Mouse (Mus musculus) MEL (cell line): ENCODE measurements at regions not wholly inside any gene's neighbourhood (a gene's known extent, or its start where the extent isn't known, plus 50 kb on each side); places are given as distances from the start of the nearest gene placed in this dataset.

ENCODE experiments used
- DNase-seq: peaks from one replicate; pipeline ENCODE4 v3.0.0; 2011; ENCODE audit warnings: low read depth, low spot score
- H3K27ac ChIP-seq: 2 replicates; pipeline ENCODE4 v1.5.1; 2012; ENCODE audit warnings: low read depth, mild to moderate bottlenecking, control low read depth, low read length, moderate library complexity; ENCODE audit not compliant: control insufficient read depth
- H3K27me3 ChIP-seq, 2 experiments: fragments of 150-350 bp in 1 of 2; sonication (generic) in 1 of 2; 2 replicates each; pipeline ENCODE4 v1.6.1; 2012; ENCODE audit warnings: low read length in 2 of 2, mild to moderate bottlenecking in 2 of 2, improper control_type of control experiment in 1 of 2, moderate library complexity in 1 of 2; ENCODE audit not compliant: insufficient read depth in 2 of 2, control insufficient read depth in 1 of 2
- H3K36me3 ChIP-seq, 2 experiments: 2 replicates each; pipeline ENCODE4 v1.6.1; 2012 to 2014; ENCODE audit warnings: low read length in 2 of 2, improper control_type of control experiment in 1 of 2, inconsistent platforms in 1 of 2, mild to moderate bottlenecking in 1 of 2; ENCODE audit not compliant: insufficient read depth in 2 of 2, control insufficient read depth in 1 of 2
- H3K4me1 ChIP-seq, 2 experiments: fragments of 150-350 bp in 1 of 2; sonication (generic) in 1 of 2; 2 replicates each; pipeline ENCODE4 v1.6.1; 2012; ENCODE audit warnings: low read length in 2 of 2, improper control_type of control experiment in 1 of 2, mild to moderate bottlenecking in 1 of 2; ENCODE audit not compliant: insufficient read depth in 2 of 2, control insufficient read depth in 1 of 2
- H3K4me3 ChIP-seq, 2 experiments: fragments of 150-350 bp in 1 of 2; sonication (generic) in 1 of 2; 2 replicates each; pipeline ENCODE4 v1.5.1; 2012; ENCODE audit warnings: low read depth in 2 of 2, low read length in 2 of 2, mild to moderate bottlenecking in 2 of 2, moderate library complexity in 2 of 2, control low read depth in 1 of 2, improper control_type of control experiment in 1 of 2; ENCODE audit not compliant: control insufficient read depth in 1 of 2, insufficient read depth in 1 of 2
- H3K79me2 ChIP-seq: 2 replicates; pipeline ENCODE4 v1.6.1; 2012; ENCODE audit warnings: mild to moderate bottlenecking, low read length, moderate library complexity; ENCODE audit not compliant: control insufficient read depth, poor library complexity, insufficient read depth
- H3K9ac ChIP-seq: 2 replicates; pipeline ENCODE4 v1.6.1; 2012; ENCODE audit warnings: low read depth, mild to moderate bottlenecking, control low read depth, low read length, moderate library complexity; ENCODE audit not compliant: control insufficient read depth, poor library complexity, severe bottlenecking
- H3K9me3 ChIP-seq: fragments of 150-350 bp; sonication (generic); replicated peaks from 2 replicates; pipeline ENCODE4 v1.6.1; 2012; ENCODE audit warnings: mild to moderate bottlenecking, low read length, improper control_type of control experiment, moderate library complexity; ENCODE audit not compliant: insufficient read depth
- CHD2 ChIP-seq: IDR thresholded peaks from 2 replicates; pipeline ENCODE4 v1.6.1; 2011; ENCODE audit warnings: low read length, improper control_type of control experiment
- CTCF ChIP-seq, 3 experiments: IDR thresholded peaks in 2 of 3; conservative IDR thresholded peaks in 1 of 3; 2 replicates each; pipeline ENCODE4 v1.5.1; 2011 to 2012; ENCODE audit warnings: low read length in 3 of 3, low read depth in 2 of 3, mild to moderate bottlenecking in 2 of 3, improper control_type of control experiment in 1 of 3, inconsistent platforms in 1 of 3, mixed read lengths in 1 of 3, moderate library complexity in 1 of 3; ENCODE audit not compliant: control insufficient read depth in 1 of 3, insufficient read depth in 1 of 3, poor library complexity in 1 of 3, severe bottlenecking in 1 of 3
- EP300 ChIP-seq, 2 experiments: IDR thresholded peaks; 2 replicates each; pipeline ENCODE4 v1.6.1; 2011; ENCODE audit warnings: improper control_type of control experiment in 2 of 2, low read length in 2 of 2, low read depth in 1 of 2, mild to moderate bottlenecking in 1 of 2
- GABPA ChIP-seq: IDR thresholded peaks from 2 replicates; pipeline ENCODE4 v1.6.1; 2012; ENCODE audit warnings: low read depth, mild to moderate bottlenecking, inconsistent platforms, low read length, improper control_type of control experiment, moderate library complexity
- GATA1 ChIP-seq: IDR thresholded peaks from 2 replicates; pipeline ENCODE4 v1.6.1; 2011; ENCODE audit warnings: low read depth, low read length, improper control_type of control experiment
- JUND ChIP-seq: IDR thresholded peaks from 2 replicates; pipeline ENCODE4 v1.6.1; 2011; ENCODE audit warnings: low read depth, mild to moderate bottlenecking, improper control_type of control experiment, low read length
- MAFK ChIP-seq: IDR thresholded peaks from 2 replicates; pipeline ENCODE4 v1.6.1; 2011; ENCODE audit warnings: low read depth, mild to moderate bottlenecking, low read length, improper control_type of control experiment, borderline replicate concordance
- MAX ChIP-seq: IDR thresholded peaks from 2 replicates; pipeline ENCODE4 v1.6.1; 2011; ENCODE audit warnings: low read length, improper control_type of control experiment
- MAZ ChIP-seq: IDR thresholded peaks from 2 replicates; pipeline ENCODE4 v1.6.1; 2012; ENCODE audit warnings: low read depth, mild to moderate bottlenecking, inconsistent platforms, low read length, improper control_type of control experiment
- MYB ChIP-seq: IDR thresholded peaks from 2 replicates; pipeline ENCODE4 v1.6.1; 2011; ENCODE audit warnings: mild to moderate bottlenecking, low read depth, low read length, improper control_type of control experiment
- MYC ChIP-seq: IDR thresholded peaks from 2 replicates; pipeline ENCODE4 v1.6.1; 2011; ENCODE audit warnings: low read depth, mild to moderate bottlenecking, low read length, improper control_type of control experiment, moderate library complexity
- NRF1 ChIP-seq: IDR thresholded peaks from 2 replicates; pipeline ENCODE4 v1.6.1; 2014; ENCODE audit warnings: low read depth, mild to moderate bottlenecking, inconsistent platforms, low read length, improper control_type of control experiment, moderate library complexity; ENCODE audit not compliant: poor library complexity, insufficient read depth, severe bottlenecking
- POLR2AphosphoS5 ChIP-seq: IDR thresholded peaks from 2 replicates; pipeline ENCODE4 v1.6.1; 2012; ENCODE audit warnings: low read depth, borderline replicate concordance, mild to moderate bottlenecking, inconsistent platforms, low read length, moderate library complexity, mixed read lengths
- RAD21 ChIP-seq: IDR thresholded peaks from 2 replicates; pipeline ENCODE4 v1.6.1; 2011; ENCODE audit warnings: mild to moderate bottlenecking, low read depth, low read length, improper control_type of control experiment
- RCOR1 ChIP-seq: IDR thresholded peaks from 2 replicates; pipeline ENCODE4 v1.6.1; 2012; ENCODE audit warnings: low read depth, mild to moderate bottlenecking, inconsistent platforms, low read length, improper control_type of control experiment
- TBP ChIP-seq: IDR thresholded peaks from 2 replicates; pipeline ENCODE4 v1.8.0; 2011; ENCODE audit warnings: low read depth, low read length, improper control_type of control experiment
- UBTF ChIP-seq: IDR thresholded peaks from 2 replicates; pipeline ENCODE4 v1.6.1; 2012; ENCODE audit warnings: low read depth, mild to moderate bottlenecking, inconsistent platforms, low read length, improper control_type of control experiment, moderate library complexity, borderline replicate concordance; ENCODE audit not compliant: insufficient read depth
- USF1 ChIP-seq: IDR thresholded peaks from 2 replicates; pipeline ENCODE4 v1.6.1; 2014; ENCODE audit warnings: low read depth, mild to moderate bottlenecking, inconsistent platforms, low read length, improper control_type of control experiment, moderate library complexity
- USF2 ChIP-seq, 2 experiments: IDR thresholded peaks; 2 replicates each; pipeline ENCODE4 v1.6.1; 2011 to 2012; ENCODE audit warnings: improper control_type of control experiment in 2 of 2, low read length in 2 of 2, borderline replicate concordance in 1 of 2, inconsistent platforms in 1 of 2, low read depth in 1 of 2, mild to moderate bottlenecking in 1 of 2; ENCODE audit not compliant: insufficient read depth in 1 of 2
- ZNF384 ChIP-seq: IDR thresholded peaks from 2 replicates; pipeline ENCODE4 v1.6.1; 2012; ENCODE audit warnings: low read depth, mild to moderate bottlenecking, inconsistent platforms, low read length, improper control_type of control experiment

DNA sequence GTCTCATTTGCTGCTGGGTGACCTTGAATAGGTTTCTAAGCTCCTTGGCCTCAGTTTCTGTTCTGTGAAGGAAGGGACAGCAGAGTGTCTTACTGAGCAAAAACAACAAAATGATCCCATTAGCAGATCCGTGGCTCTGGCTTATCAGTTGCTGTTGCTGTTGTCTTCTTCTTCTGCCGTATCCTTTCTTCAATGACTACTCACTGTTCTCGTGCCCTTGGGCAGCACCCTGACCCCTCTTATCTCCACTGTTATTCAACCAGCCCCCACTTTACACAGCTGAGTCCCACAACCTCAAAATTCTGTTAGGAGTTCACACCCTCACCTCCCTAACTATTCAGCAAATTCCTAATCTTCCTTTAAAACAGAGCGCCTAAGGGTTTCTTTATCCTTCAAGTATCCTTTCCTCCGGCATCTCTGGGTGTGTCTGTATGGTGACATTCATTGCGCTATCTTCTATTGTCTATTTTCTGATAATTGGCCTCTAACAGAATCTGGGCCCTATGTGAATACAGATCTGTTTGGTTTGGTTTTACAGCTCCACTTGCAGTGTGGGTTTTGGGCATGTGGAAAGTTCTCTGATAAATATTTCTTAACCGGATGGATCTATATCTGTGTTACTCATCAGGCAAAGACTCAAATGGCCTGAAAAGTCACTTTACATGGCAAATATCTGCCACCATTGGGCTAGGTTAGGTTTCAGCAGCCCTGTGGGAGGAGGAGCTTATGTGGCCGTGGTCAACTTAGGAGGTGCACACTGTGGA lies 59.1 kb upstream of the Serp2 start:
- Histone ChIP-seq H3K27me3 (peaks cover 0 to 2% of the 10 kb centered on the region in 2 experiments; a peak in 2 of 4 replicates), H3K4me1 (peaks cover 0 to 12% of the 10 kb centered on the region in 2 experiments; a peak in 2 of 4 replicates)

GRCm38 (mm10) chr14:76615182-76615581 lies 58.5 kb upstream of the Serp2 start:
- Histone ChIP-seq H3K79me2 (no peaks in the 10 kb centered on the region), H3K27me3 (peaks cover 0 to 2% of the 10 kb centered on the region in 2 experiments; a peak in 2 of 4 replicates), H3K9me3 (no peaks in the 10 kb centered on the region), H3K27ac (no peak overlapping the region), H3K4me1 (peaks cover 0 to 12% of the 10 kb centered on the region in 2 experiments; a peak in 2 of 4 replicates), H3K36me3 (no peaks in the 10 kb centered on the region), H3K4me3 (no peak overlapping the region), H3K9ac (no peak overlapping the region)
- no peak for DNase-seq
- TF ChIP-seq ZNF384 (no peak), NRF1 (no peak), POLR2AphosphoS5 (no peak), MAFK (no peak), MAX (no peak), MYB (no peak), MAZ (no peak), RAD21 (no peak), JUND (no peak), MYC (no peak), RCOR1 (no peak), TBP (no peak), CTCF (IDR thresholded peaks at IDR 0.05 in 2 of 3, conservative IDR thresholded peaks at IDR 0.05 in 1 of 3; ENCODE audit: control insufficient read depth in 1 of 3, insufficient read depth in 1 of 3, low read depth in 2 of 3, low read length in 3 of 3, poor library complexity in 1 of 3, severe bottlenecking in 1 of 3) (no peak)

More for the DNA sequence above, 59.1 kb upstream of the Serp2 start:
- Histone ChIP-seq H3K9ac (no peak overlapping the region), H3K27ac (no peak overlapping the region), H3K9me3 (no peaks in the 10 kb centered on the region), H3K4me3 (no peak overlapping the region), H3K36me3 (no peaks in the 10 kb centered on the region), H3K79me2 (no peaks in the 10 kb centered on the region; the same call in 1 of the 2 replicates)
- no peak for TF ChIP-seq GATA1
- no peak for TF ChIP-seq USF2 (IDR thresholded peaks at IDR 0.05; ENCODE audit: borderline replicate concordance in 1 of 2, insufficient read depth in 1 of 2, low read depth in 1 of 2, low read length in 2 of 2)
- no peak for TF ChIP-seq USF1
- no peak for TF ChIP-seq EP300 (IDR thresholded peaks at IDR 0.05; ENCODE audit: low read depth in 1 of 2, low read length in 2 of 2)
- TF ChIP-seq POLR2AphosphoS5: no peak
- no peak for TF ChIP-seq RCOR1
- TF ChIP-seq UBTF: no peak
- no peak for TF ChIP-seq GABPA
- TF ChIP-seq CHD2: no peak
- no peak for TF ChIP-seq MYB
- no peak for TF ChIP-seq MAZ
- no peak for DNase-seq
